In genomic region chr11:74666776-74667581, GRCm38 (mm10) we compare ENCODE assay signal across 15 mouse cellular contexts.
"Had no signal": no experiment of that assay in that cellular context is flagged by ENCODE, and none has a peak within 500 bp of the region (broad histone marks: within the 10 kb centered on the region; RNA-seq: fewer than 3 reads in every experiment).

No protein-coding gene starts in this region.

- H3K27ac ChIP-seq: limb, embryonic 12.5 days; limb, embryonic 15.5 days; liver, embryonic 12.5 days; midbrain, embryonic 10.5 days had no signal

- H3K4me1 ChIP-seq: limb, embryonic 12.5 days; limb, embryonic 15.5 days; liver, embryonic 12.5 days; midbrain, embryonic 10.5 days had no signal

- H3K27me3 ChIP-seq: limb, embryonic 12.5 days; limb, embryonic 15.5 days; liver, embryonic 12.5 days had no signal

- H3K9me3 ChIP-seq: limb, embryonic 12.5 days; limb, embryonic 15.5 days; liver, embryonic 12.5 days; midbrain, embryonic 10.5 days had no signal

- H3K4me3 ChIP-seq: limb, embryonic 12.5 days; limb, embryonic 15.5 days; liver, embryonic 12.5 days; midbrain, embryonic 10.5 days had no signal

- H3K4me2 ChIP-seq: limb, embryonic 12.5 days; limb, embryonic 15.5 days; liver, embryonic 12.5 days had no signal

- DNase-seq: kidney, adult 18-20 months; kidney, adult 9 months; kidney, postnatal 14 days; kidney, postnatal 4 days; left cerebral cortex, postnatal 4 days; lung, adult 2 months; lung, postnatal 14 days; lung, postnatal 4 days; midbrain, embryonic 14.5 days; thymus, adult 18-20 months; thymus, postnatal 36 days had no signal

- ATAC-seq: liver, embryonic 12.5 days had no signal

- H3K9ac ChIP-seq: limb, embryonic 12.5 days; limb, embryonic 15.5 days; liver, embryonic 12.5 days had no signal
